Mouse (Mus musculus): Measurements from ENCODE around the gene Yy2. TPM values are rescaled to one million over a fixed set of nuclear protein-coding genes. Genes with fewer than 3 reads are reported as not detected.

Yy2 gene
- polyA plus RNA-seq (2015; fragmentation: Nextera tagmentation; extraction: Ambion mirVana), result 1.5 and 2.1 TPM in 2 replicates

DNA sequence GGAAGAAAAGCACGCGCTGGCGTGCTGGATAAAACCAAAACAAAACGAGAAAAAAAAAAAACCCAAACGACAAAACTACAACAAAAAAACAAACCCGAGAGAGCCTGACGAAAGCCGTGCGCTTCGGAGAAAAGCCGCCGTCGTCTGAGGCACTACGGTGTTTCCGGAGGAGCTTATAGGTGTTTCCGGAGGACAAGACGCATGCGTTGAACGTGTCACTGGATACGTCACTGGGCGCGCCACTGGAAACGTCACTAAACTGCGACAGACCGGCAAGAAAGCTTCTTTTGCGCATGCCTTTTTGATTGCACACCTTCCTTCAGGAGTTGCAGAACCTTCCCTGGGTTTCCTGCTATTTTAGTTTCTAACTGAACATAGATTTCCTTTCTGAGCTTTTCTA, at the start of gene Yy2:
Gene Yy2, minus strand, starts transcription at position 146 of the 400 bp plus-strand sequence.
- Histone ChIP-seq H3K4me1 (no peaks in the 10 kb centered on the region), H3K4me2 (no peak within 1 kb of the TSS), H3K4me3 (no peak within 1 kb of the TSS), H3K9ac (no peak within 1 kb of the TSS), H3K36me3 (replicated peaks) (no peaks in the 10 kb centered on the region), H3K27me3 (replicated peaks) (no peaks in the 10 kb centered on the region), H3K27ac (no peak within 1 kb of the TSS), H3K9me3 (no peaks in the 10 kb centered on the region)
- WGBS, result 89% methylated on average over 26 of the region's 26 CpGs
- ATAC-seq (replicated peaks), result no peak

- no peak for ATAC-seq (replicated peaks)
- H3K4me2 ChIP-seq, result peak overlapping the region; percentile 38
- no peaks in the 10 kb centered on the region for H3K4me1 ChIP-seq
- H3K9me3 ChIP-seq, result no peaks in the 10 kb centered on the region
- no peak overlapping the region for H3K27ac ChIP-seq
- no peak overlapping the region for H3K4me3 ChIP-seq
- no peaks in the 10 kb centered on the region for H3K36me3 ChIP-seq (replicated peaks)
- 27% methylated on average over 32 of the region's 32 CpGs for WGBS
- H3K27me3 ChIP-seq (replicated peaks), result no peaks in the 10 kb centered on the region
- no peak overlapping the region for H3K9ac ChIP-seq
Measured at GRCm38 (mm10) chrX:157612894-157613293, 44.1 kb upstream of the Yy2 start.

DNA sequence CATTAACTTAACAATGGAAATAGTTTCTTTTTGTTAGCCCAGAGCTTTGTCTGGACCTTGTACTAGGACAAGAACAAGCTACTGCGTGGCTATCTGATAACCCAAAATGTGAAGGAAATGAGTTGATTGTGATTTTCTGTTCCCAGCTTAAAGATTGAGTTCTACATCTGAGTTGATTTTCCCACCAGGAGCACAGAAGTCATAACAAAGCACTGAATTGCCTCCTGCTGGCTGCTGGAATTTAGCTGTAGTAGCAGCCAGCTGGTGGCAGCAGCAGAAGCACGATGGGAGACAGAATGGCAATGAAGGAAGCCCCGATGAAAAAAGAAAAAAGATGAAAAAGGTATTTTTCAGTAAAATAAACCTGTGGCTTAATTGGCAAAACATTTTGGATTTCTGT, 32.7 kb upstream of the Yy2 start:
- 14% methylated on average over 3 of the region's 3 CpGs for WGBS
- Histone ChIP-seq H3K9ac (no peak overlapping the region), H3K4me3 (no peak overlapping the region), H3K36me3 (replicated peaks) (no peaks in the 10 kb centered on the region), H3K9me3 (no peaks in the 10 kb centered on the region), H3K27me3 (replicated peaks) (no peaks in the 10 kb centered on the region), H3K4me2 (no peak overlapping the region), H3K4me1 (peaks cover 8% of the 10 kb centered on the region; the same call in 1 of the 2 replicates), H3K27ac (peak overlapping the region; percentile 58; the same call in 1 of the 2 replicates)
- no peak for ATAC-seq (replicated peaks)

DNA sequence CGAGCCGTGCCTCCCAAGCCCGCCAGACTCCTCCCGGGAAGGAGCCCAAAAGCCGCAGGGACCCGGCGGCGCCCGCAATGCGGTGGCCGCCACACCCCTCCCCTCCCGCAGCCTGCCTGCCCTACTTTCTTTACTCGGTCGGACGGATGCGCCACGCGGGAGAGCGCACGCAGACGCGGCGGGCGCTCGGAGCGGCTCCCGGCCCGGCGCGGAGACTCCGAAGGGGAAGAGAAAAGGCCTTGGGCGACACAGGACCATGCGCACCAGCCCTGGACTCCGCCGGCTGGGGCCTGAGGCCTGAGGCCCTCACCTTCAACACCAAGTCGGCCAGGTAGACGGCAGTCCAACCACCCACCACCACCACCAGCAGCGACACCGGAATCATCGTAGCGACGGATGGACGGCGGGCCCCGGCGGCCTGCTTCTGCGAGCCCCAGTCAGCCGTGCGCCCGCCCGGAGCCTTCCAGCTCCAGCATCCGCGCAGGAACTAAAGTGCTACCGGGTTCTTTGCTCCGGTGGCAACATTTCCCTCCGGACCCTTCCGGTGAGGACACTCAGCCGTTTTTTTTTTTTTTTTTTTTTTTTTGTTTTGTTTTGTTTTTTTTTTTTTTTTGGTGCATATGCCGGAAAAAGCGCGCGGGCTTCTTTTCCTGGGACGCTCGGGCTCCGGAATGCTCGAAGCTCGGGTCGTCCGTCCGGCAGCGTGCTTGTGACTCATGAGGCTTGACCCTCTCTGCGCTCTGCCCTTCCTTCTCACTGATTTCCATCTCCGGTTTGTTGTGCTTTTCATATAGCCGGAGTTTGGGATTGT, 29.6 kb upstream of the Yy2 start, which contains the start of gene Mbtps2:
Gene Mbtps2, minus strand, starts transcription at position 530 of the 811 bp plus-strand sequence.
- no peaks in the 10 kb centered on the region for H3K36me3 ChIP-seq (replicated peaks)
- H3K27me3 ChIP-seq (replicated peaks), result no peaks in the 10 kb centered on the region
- H3K4me3 ChIP-seq, result peak within 1 kb of the TSS; percentile 64
- H3K27ac ChIP-seq, result peak within 1 kb of the TSS; percentile 87
- H3K4me2 ChIP-seq, result peak within 1 kb of the TSS; percentile 49
- H3K9me3 ChIP-seq, result no peaks in the 10 kb centered on the region
- ATAC-seq (replicated peaks), result peak; percentile 90
- H3K4me1 ChIP-seq, result peaks cover 10% of the 10 kb centered on the region; the same call in 1 of the 2 replicates
- H3K9ac ChIP-seq, result peak within 1 kb of the TSS; percentile 63
- WGBS, result 25% methylated on average over 55 of the region's 74 CpGs

- peak overlapping the region; percentile 87 for H3K27ac ChIP-seq
- peak overlapping the region; percentile 63 for H3K9ac ChIP-seq
- peaks cover 10% of the 10 kb centered on the region; the same call in 1 of the 2 replicates for H3K4me1 ChIP-seq
- H3K36me3 ChIP-seq (replicated peaks), result no peaks in the 10 kb centered on the region
- H3K9me3 ChIP-seq, result no peaks in the 10 kb centered on the region
- peak overlapping the region; percentile 64 for H3K4me3 ChIP-seq
- H3K4me2 ChIP-seq, result peak overlapping the region; percentile 49
- peak; percentile 26 for ATAC-seq (replicated peaks)
- no peaks in the 10 kb centered on the region for H3K27me3 ChIP-seq (replicated peaks)
- 19% methylated on average over 17 of the region's 17 CpGs for WGBS
Measured at GRCm38 (mm10) chrX:157597585-157598185, 28.9 kb upstream of the Yy2 start.

- Histone ChIP-seq H3K9me3 (no peaks in the 10 kb centered on the region), H3K4me2 (peak overlapping the region; percentile 49), H3K4me3 (peak overlapping the region; percentile 64; the same call in 1 of the 2 replicates), H3K27ac (no peak overlapping the region), H3K9ac (no peak overlapping the region), H3K36me3 (replicated peaks) (no peaks in the 10 kb centered on the region), H3K27me3 (replicated peaks) (no peaks in the 10 kb centered on the region), H3K4me1 (peaks cover 10% of the 10 kb centered on the region; the same call in 1 of the 2 replicates)
- WGBS, result 86% methylated on average over 5 of the region's 5 CpGs
- no peak for ATAC-seq (replicated peaks)
Measured at GRCm38 (mm10) chrX:157596802-157597201, 28.0 kb upstream of the Yy2 start.

- no peak for ATAC-seq (replicated peaks)
- Histone ChIP-seq H3K4me1 (peaks cover 10% of the 10 kb centered on the region; the same call in 1 of the 2 replicates), H3K9me3 (no peaks in the 10 kb centered on the region), H3K9ac (no peak overlapping the region), H3K27ac (no peak overlapping the region), H3K4me2 (no peak overlapping the region), H3K36me3 (replicated peaks) (no peaks in the 10 kb centered on the region), H3K4me3 (no peak overlapping the region), H3K27me3 (replicated peaks) (no peaks in the 10 kb centered on the region)
- 84% methylated on average over 6 of the region's 6 CpGs for WGBS
Measured at GRCm38 (mm10) chrX:157595927-157596326, 27.1 kb upstream of the Yy2 start.

DNA sequence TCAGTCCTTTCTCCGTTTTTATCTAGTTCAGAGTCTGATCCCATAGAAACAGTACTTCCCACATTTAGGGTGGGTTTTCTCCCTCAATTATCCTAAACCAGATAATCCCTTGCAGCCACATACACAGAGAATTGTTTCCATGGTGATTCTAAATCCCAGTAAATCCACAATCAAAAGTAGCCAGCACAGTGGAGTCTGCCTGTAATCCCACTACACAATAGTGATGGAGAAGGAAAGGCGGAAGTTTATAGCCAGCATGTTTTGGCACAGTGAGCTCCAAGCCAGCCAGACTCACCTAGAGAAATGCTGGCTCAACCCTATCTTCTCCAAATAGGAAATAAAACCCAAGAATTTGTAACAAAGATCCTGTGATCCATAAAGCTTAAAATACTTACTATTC, 25.8 kb upstream of the Yy2 start:
- no peaks in the 10 kb centered on the region for H3K27me3 ChIP-seq (replicated peaks)
- H3K4me2 ChIP-seq, result no peak overlapping the region
- WGBS, result 32% methylated on average over 2 of the region's 2 CpGs
- no peak; the same call in 1 of the 2 replicates for ATAC-seq (replicated peaks)
- peaks cover 10% of the 10 kb centered on the region; the same call in 1 of the 2 replicates for H3K4me1 ChIP-seq
- H3K9ac ChIP-seq, result no peak overlapping the region
- H3K36me3 ChIP-seq (replicated peaks), result no peaks in the 10 kb centered on the region
- H3K27ac ChIP-seq, result 0 out of 2 replicates have a peak overlapping the region, but pooled peaks have one; percentile 11
- no peak overlapping the region for H3K4me3 ChIP-seq
- no peaks in the 10 kb centered on the region for H3K9me3 ChIP-seq

GRCm38 (mm10) chrX:157587001-157587400, 18.2 kb upstream of the Yy2 start:
- H3K27ac ChIP-seq, result no peak overlapping the region

GRCm38 (mm10) chrX:157586397-157586796, 17.6 kb upstream of the Yy2 start:
- H3K27me3 ChIP-seq (replicated peaks), result no peaks in the 10 kb centered on the region
- no peak for ATAC-seq (replicated peaks)
- no peak overlapping the region for H3K4me3 ChIP-seq
- no peak overlapping the region for H3K4me2 ChIP-seq
- H3K4me1 ChIP-seq, result no peaks in the 10 kb centered on the region
- no peaks in the 10 kb centered on the region for H3K9me3 ChIP-seq
- no peak overlapping the region for H3K27ac ChIP-seq
- no peak overlapping the region for H3K9ac ChIP-seq
- no peaks in the 10 kb centered on the region for H3K36me3 ChIP-seq (replicated peaks)

More at GRCm38 (mm10) chrX:157587001-157587400, 18.2 kb upstream of the Yy2 start:
- ATAC-seq (replicated peaks), result no peak
- Histone ChIP-seq H3K4me1 (no peaks in the 10 kb centered on the region), H3K4me3 (no peak overlapping the region), H3K27me3 (replicated peaks) (no peaks in the 10 kb centered on the region), H3K9ac (no peak overlapping the region), H3K9me3 (no peaks in the 10 kb centered on the region), H3K4me2 (no peak overlapping the region), H3K36me3 (replicated peaks) (no peaks in the 10 kb centered on the region)
- 54% methylated on average over 5 of the region's 5 CpGs for WGBS

DNA sequence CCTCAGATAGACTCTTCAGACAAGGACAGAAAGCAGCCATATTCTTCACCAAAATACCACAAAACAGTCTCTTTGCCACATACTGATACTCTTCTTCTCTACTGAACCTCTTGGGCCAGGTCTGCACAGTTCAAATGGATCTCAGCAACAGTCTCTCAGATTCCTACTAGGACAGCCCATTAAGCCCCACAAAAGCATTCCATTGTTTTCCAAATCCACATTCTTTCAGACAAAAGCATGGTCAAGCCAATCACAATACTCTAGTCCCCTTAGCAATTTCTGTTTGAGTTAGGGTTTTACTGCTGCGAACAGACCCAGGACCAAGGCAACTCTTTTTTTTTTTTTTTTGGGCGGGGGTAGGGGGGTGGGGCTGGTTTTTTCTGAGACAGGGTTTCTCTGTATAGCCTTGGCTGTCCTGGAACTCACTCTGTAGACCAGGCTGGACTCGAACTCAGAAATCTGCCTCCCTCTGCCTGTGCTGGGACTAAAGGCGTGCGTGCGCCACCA, 10.4 kb upstream of the Yy2 start:
- Histone ChIP-seq H3K36me3 (replicated peaks) (no peaks in the 10 kb centered on the region), H3K9ac (no peak overlapping the region), H3K27ac (no peak overlapping the region), H3K4me1 (no peaks in the 10 kb centered on the region), H3K27me3 (replicated peaks) (no peaks in the 10 kb centered on the region), H3K9me3 (no peaks in the 10 kb centered on the region), H3K4me2 (no peak overlapping the region), H3K4me3 (no peak overlapping the region)
- WGBS, result 71% methylated on average over 6 of the region's 6 CpGs
- ATAC-seq (replicated peaks), result no peak

- H3K27me3 ChIP-seq (replicated peaks), result no peaks in the 10 kb centered on the region
- WGBS, result 83% methylated on average over 2 of the region's 2 CpGs
- ATAC-seq (replicated peaks), result no peak
- no peak overlapping the region for H3K4me2 ChIP-seq
- H3K4me3 ChIP-seq, result no peak overlapping the region
- H3K4me1 ChIP-seq, result no peaks in the 10 kb centered on the region
- no peaks in the 10 kb centered on the region for H3K9me3 ChIP-seq
- H3K27ac ChIP-seq, result no peak overlapping the region
- H3K36me3 ChIP-seq (replicated peaks), result no peaks in the 10 kb centered on the region
- no peak overlapping the region for H3K9ac ChIP-seq
Measured at GRCm38 (mm10) chrX:157574683-157575082, 5.9 kb upstream of the Yy2 start.
